Mouse (Mus musculus) heart, adult 2 months (tissue): ENCODE measurements around the gene Fbxo44. TPM values are rescaled to one million over a fixed set of nuclear protein-coding genes. Genes with fewer than 3 reads are reported as not detected.

Source experiments
- DNase-seq, 2 experiments: peaks; one replicate each; pipeline ENCODE4 v3.0.0; 2021
- H3K27ac ChIP-seq: fragments of 200-600 bp; 2 replicates; pipeline ENCODE4 v1.8.1; 2022
- H3K27me3 ChIP-seq: fragments of 200-500 bp; 2 replicates; pipeline ENCODE4 v1.6.1; 2012; ENCODE audit warnings: mild to moderate bottlenecking, low read length, inconsistent platforms, mixed read lengths; ENCODE audit not compliant: control insufficient read depth, insufficient read depth
- H3K36me3 ChIP-seq: fragments of 200-500 bp; 2 replicates; pipeline ENCODE4 v1.6.1; 2012; ENCODE audit warnings: low read length, inconsistent platforms; ENCODE audit not compliant: control insufficient read depth, insufficient read depth
- H3K4me1 ChIP-seq: fragments of 200-500 bp; 2 replicates; pipeline ENCODE4 v1.6.1; 2011; ENCODE audit warnings: low read length; ENCODE audit not compliant: control insufficient read depth, insufficient read depth
- H3K4me3 ChIP-seq: fragments of 200-600 bp; 2 replicates; pipeline ENCODE4 v1.8.1; 2022
- H3K79me2 ChIP-seq: fragments of 200-500 bp; replicated peaks from 2 replicates; pipeline ENCODE4 v1.6.1; 2012; ENCODE audit warnings: mild to moderate bottlenecking, inconsistent platforms, low read length, moderate library complexity, mixed read lengths; ENCODE audit not compliant: control insufficient read depth, insufficient read depth
- H3K9ac ChIP-seq: fragments of 200-500 bp; 2 replicates; pipeline ENCODE4 v1.6.1; 2012; ENCODE audit warnings: low read depth, mild to moderate bottlenecking, control low read depth, inconsistent platforms, low read length, mixed read lengths
- CTCF ChIP-seq: fragments of 200-600 bp; IDR thresholded peaks from 2 replicates; pipeline ENCODE4 v1.8.1; 2022; ENCODE audit warnings: antibody characterized with exemption, mild to moderate bottlenecking, moderate library complexity
- EP300 ChIP-seq: fragments of 200-500 bp; IDR thresholded peaks from 2 replicates; pipeline ENCODE4 v1.6.1; 2011; ENCODE audit warnings: low read depth, low read length, control low read depth; ENCODE audit not compliant: insufficient read depth
- POLR2A ChIP-seq: fragments of 200-500 bp; IDR thresholded peaks from 2 replicates; pipeline ENCODE4 v1.6.1; 2011; ENCODE audit warnings: mild to moderate bottlenecking, low read depth, low read length, control low read depth; ENCODE audit not compliant: insufficient read depth
- WGBS: fragments of 180-500 bp; shearing (Covaris S2); methylation state at CpG from one replicate; pipeline ENCODE4 v1.1.7; 2018; 5-methylcytosine and 5-hydroxymethylcytosine counted together
- intact Hi-C: fragments of 180-260 bp; cut with DNase I; formaldehyde crosslinking; loops from one replicate; pipeline ENCODE4 v1.15.1; 2025
- polyA plus RNA-seq: library from polyadenylated mRNA; depleted of rRNA; stranded (reverse); fragments of >200 nt; gene quantifications from 2 replicates; pipeline ENCODE4 v1.2.3, GENCODE M21; 2012
- total RNA-seq, 2 experiments: library from RNA; stranded (reverse); gene quantifications; 2 replicates each; pipeline ENCODE4 v1.2.3; 2021

Gene Fbxo44
- total and polyA plus RNA-seq, 3 experiments, result 18.7 to 26.7 (median 19.7) TPM

- no peak for TF ChIP-seq CTCF
- no peak for TF ChIP-seq EP300
- TF ChIP-seq POLR2A, result no peak
- Histone ChIP-seq H3K79me2 (no peaks in the 10 kb centered on the region), H3K4me1 (0 out of 2 replicates have a peak, but pooled peaks cover 3% of the 10 kb centered on the region), H3K4me3 (no peak overlapping the region), H3K27ac (peak overlapping the region; percentile 97), H3K9ac (no peak overlapping the region), H3K36me3 (no peaks in the 10 kb centered on the region), H3K27me3 (no peaks in the 10 kb centered on the region)
- no peak for DNase-seq
- WGBS, result 92% methylated on average over 5 of the region's 5 CpGs
- intact Hi-C loops, result loop anchor here (5.0 kb wide), 1 partner anchor 110 kb away; no protein-coding TSS in a partner anchor
These were observed 7.7 kb downstream of the Fbxo44 start for GRCm38 (mm10) chr4:148152547-148152946.

DNA sequence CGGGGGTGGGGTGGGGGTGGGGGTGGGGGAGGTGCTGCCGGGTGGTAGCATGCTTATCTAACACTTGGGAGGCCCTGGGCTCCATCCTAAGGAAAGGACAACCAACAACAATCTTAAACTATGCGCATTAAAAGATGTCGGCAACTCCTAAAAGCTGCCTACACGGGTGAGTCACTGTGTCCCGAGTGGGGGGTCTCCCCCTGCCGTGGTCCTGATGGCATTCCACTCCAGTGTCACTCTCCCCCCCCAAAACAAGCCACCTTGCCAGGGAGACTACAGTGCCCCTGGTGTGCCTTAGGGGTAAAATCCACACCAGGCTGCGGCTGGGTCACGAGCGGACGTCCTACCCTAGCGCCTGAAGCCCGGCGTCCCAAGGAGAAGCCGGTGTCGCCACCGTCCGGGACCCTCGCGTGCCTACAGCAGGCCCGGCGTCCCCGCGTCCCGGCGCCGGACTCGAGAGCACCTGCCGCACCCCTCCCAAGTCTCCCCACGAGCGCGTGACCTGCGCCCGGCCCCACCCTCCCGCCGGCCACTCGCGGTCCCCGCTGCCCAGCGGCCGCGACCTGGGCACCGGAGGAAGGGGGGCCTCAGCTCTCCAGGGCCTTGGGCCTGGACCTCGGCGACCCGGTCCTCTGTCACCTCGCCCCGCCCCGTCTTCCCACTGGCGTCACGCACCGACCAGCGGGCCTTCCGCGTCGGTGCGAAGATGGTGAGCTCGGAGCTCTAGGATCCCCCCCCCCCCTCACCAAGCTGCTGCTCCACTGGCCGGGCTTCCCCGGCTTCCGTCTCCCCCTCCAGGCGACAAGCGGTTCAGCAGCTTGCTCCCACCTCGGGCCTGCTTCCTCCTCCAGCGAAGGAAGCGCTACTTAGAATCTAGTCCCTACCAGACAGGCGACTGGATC lies 8.8 kb downstream of the Fbxo44 start, which contains the start of gene Fbxo6:
Gene Fbxo6 (minus strand): TSS at position 874 of the 902 bp plus-strand sequence.
- peak; percentile 91 to 93 for DNase-seq
- TF ChIP-seq EP300 (0 out of 2 replicates have a peak, but pooled peaks have one; percentile 44), POLR2A (peak; percentile 52), CTCF (peak; percentile 63)
- Histone ChIP-seq H3K4me3 (peak within 1 kb of the TSS; percentile 74), H3K4me1 (0 out of 2 replicates have a peak, but pooled peaks cover 3% of the 10 kb centered on the region), H3K36me3 (no peaks in the 10 kb centered on the region), H3K27ac (peak within 1 kb of the TSS; percentile 97), H3K9ac (peak within 1 kb of the TSS; percentile 80), H3K27me3 (no peaks in the 10 kb centered on the region), H3K79me2 (no peaks in the 10 kb centered on the region)
- intact Hi-C loops, result loop anchor here (5.0 kb wide), 1 partner anchor 109 kb away; no protein-coding TSS in a partner anchor
- under 1% methylated on average over 65 of the region's 67 CpGs for WGBS

DNA sequence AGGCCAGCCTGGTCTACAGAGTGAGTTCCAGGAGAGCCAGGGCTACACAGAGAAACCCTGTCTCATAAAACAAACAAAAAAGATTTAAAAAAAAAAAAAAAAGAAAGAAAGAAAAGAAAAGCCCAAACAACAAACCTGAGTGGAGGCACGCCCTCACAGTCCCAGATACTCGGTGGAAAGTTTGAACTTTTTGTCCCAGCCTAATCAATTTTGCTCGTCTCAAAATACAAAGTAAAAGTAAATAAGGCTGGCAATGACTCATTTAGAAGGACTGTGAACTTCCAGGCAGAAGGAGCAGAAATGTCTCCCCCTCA lies 9.4 kb downstream of the Fbxo44 start:
- DNase-seq, result no peak
- Histone ChIP-seq H3K4me3 (peak overlapping the region; percentile 74), H3K36me3 (no peaks in the 10 kb centered on the region), H3K79me2 (no peaks in the 10 kb centered on the region), H3K27ac (peak overlapping the region; percentile 97), H3K27me3 (no peaks in the 10 kb centered on the region), H3K4me1 (0 out of 2 replicates have a peak, but pooled peaks cover 3% of the 10 kb centered on the region), H3K9ac (no peak overlapping the region)
- WGBS, result 26% methylated on average over 3 of the region's 3 CpGs
- TF ChIP-seq POLR2A (no peak), EP300 (no peak), CTCF (no peak)
- intact Hi-C loops, result loop anchor here (5.0 kb wide), 1 partner anchor 109 kb away; no protein-coding TSS in a partner anchor

DNA sequence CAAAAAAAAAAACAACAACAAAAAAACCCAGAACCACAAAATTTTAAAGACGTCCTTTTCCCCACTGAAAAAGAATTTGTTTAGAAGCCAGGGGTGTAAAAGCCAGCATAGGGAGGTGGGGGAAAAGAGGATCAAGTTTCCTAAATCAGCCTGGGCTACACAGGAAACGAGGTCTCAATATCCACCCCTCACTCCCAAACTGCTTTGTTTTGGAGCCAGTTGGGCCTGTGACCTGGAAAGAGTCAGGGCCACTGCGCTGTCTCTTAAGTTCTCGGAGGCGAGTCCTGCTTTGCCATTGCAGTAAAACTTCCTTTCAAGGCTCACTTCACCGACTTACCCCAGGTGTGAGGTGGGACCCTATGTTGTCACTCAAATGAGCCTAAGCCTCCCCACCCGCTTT lies 10.0 kb downstream of the Fbxo44 start:
- Histone ChIP-seq H3K27ac (no peak overlapping the region), H3K4me1 (0 out of 2 replicates have a peak, but pooled peaks cover 3% of the 10 kb centered on the region), H3K27me3 (no peaks in the 10 kb centered on the region), H3K4me3 (no peak overlapping the region), H3K9ac (no peak overlapping the region), H3K36me3 (no peaks in the 10 kb centered on the region), H3K79me2 (no peaks in the 10 kb centered on the region)
- 73% methylated on average over 7 of the region's 7 CpGs for WGBS
- TF ChIP-seq EP300, result no peak
- TF ChIP-seq CTCF, result no peak
- intact Hi-C loops, result loop anchor here (5.0 kb wide), 1 partner anchor 108 kb away; no protein-coding TSS in a partner anchor
- DNase-seq, result no peak

GRCm38 (mm10) chr4:148149540-148149939 lies 10.7 kb downstream of the Fbxo44 start:
- H3K27me3 ChIP-seq, result no peaks in the 10 kb centered on the region
- 51% methylated on average over 12 of the region's 12 CpGs for WGBS
- H3K4me3 ChIP-seq, result no peak overlapping the region
- 0 out of 2 replicates have a peak, but pooled peaks cover 3% of the 10 kb centered on the region for H3K4me1 ChIP-seq
- no peaks in the 10 kb centered on the region for H3K36me3 ChIP-seq
- TF ChIP-seq EP300 (no peak), POLR2A (no peak), CTCF (no peak)
- intact Hi-C loops, result no loop called here
- no peaks in the 10 kb centered on the region for H3K79me2 ChIP-seq
- no peak overlapping the region for H3K27ac ChIP-seq
- no peak for DNase-seq
- no peak overlapping the region for H3K9ac ChIP-seq

DNA sequence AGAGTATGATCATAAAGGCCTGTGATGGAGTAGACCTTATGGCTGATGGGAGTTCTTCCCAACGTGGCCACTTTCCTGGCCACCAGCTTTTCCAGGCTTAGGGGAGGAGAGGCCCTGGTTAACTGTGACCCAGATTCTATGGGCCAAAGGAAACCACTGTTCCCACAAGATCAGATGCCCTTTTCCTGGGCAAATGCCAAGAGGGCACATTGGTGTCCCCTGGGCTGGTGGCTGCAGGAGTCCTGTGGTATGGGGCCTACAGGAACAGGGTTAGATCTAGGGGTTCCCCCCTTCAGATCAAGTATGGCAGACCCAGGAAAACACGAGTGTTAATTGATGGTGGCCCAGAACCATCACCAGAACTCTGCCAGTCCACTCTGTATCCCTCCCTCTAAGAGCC lies 12.6 kb downstream of the Fbxo44 start:
- no peaks in the 10 kb centered on the region for H3K36me3 ChIP-seq
- no peak overlapping the region for H3K27ac ChIP-seq
- no peak overlapping the region for H3K9ac ChIP-seq
- H3K27me3 ChIP-seq, result no peaks in the 10 kb centered on the region
- 90% methylated on average over 2 of the region's 2 CpGs for WGBS
- no peak overlapping the region for H3K4me3 ChIP-seq
- intact Hi-C loops, result no loop called here
- TF ChIP-seq CTCF, result no peak
- no peak for TF ChIP-seq EP300
- TF ChIP-seq POLR2A, result no peak
- no peaks in the 10 kb centered on the region for H3K79me2 ChIP-seq
- 0 out of 2 replicates have a peak, but pooled peaks cover 3% of the 10 kb centered on the region for H3K4me1 ChIP-seq
- no peak for DNase-seq
